Mouse (Mus musculus): ENCODE data around the gene Ftsj3.
"Not testable (repeated sequence)": the region's sequence is repeated elsewhere in the genome, so short reads cannot be mapped to it uniquely, and the experiment has no call there.

The Ftsj3 gene

DNA sequence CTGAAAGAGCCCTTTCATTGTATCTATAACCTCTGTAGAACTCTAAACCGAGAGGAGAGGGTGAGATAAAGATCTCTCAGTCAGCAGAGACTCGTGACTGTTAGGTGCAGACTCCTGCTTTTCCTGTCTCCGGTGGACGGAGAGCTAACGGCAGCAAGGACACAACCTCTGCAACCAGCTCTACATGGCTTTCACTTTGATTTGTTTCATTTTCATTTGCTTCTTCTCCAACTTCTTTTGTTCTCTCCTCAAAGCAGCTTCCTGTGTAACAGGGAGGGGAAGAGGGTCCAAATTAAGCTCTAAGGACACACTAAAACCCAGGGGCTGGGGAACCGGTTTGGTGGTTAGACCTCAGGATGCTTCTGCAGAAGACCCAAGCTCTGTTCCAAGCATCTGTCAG, 55.1 kb downstream of the Ftsj3 start:
- DNase-seq = no peak

GRCm38 (mm10) chr11:106199997-106200396, 55.9 kb downstream of the Ftsj3 start:
- DNase-seq = not testable (repeated sequence)

Measured in kidney, adult 11 months (tissue).